Mouse (Mus musculus) G1E (cell line): ENCODE data around the gene Cd300e.

ENCODE experiments used
- CTCF ChIP-seq: IDR thresholded peaks from 2 replicates; pipeline ENCODE4 v1.5.1; 2012; ENCODE audit warnings: low read depth, low read length, inconsistent platforms, mixed read lengths
- GATA1 ChIP-seq: IDR thresholded peaks from 2 replicates; pipeline ENCODE4 v1.6.1; 2012; ENCODE audit warnings: borderline replicate concordance, low read length, inconsistent platforms, mixed read lengths
- GATA2 ChIP-seq: IDR thresholded peaks from 2 replicates; pipeline ENCODE4 v1.6.1; 2012; ENCODE audit warnings: low read depth, low read length, inconsistent platforms, borderline replicate concordance
- POLR2AphosphoS5 ChIP-seq: IDR thresholded peaks from 2 replicates; pipeline ENCODE4 v1.6.1; 2012; ENCODE audit warnings: low read depth, low read length, inconsistent platforms; ENCODE audit not compliant: insufficient replicate concordance

DNA sequence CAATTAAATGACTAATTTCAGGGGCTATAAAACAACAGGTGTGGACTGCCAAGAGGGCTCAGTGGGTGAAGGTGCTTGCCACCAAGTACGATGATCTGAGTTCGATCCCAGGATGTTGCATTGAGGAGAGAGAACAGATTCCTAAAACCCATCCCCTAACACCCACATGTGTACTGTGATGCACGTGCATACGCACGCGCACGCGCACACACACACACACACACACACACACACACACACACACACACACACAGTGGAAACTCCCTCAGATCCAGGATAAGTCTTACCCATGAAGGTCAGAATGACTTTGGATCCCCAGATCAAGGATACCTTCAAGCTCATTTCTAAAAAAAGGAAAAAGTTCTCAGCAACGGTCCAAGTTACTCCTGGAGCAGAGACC, 40.1 kb upstream of the Cd300e start:
- TF ChIP-seq CTCF = no peak
- TF ChIP-seq GATA1 = no peak
- TF ChIP-seq GATA2 = no peak
- no peak for TF ChIP-seq POLR2AphosphoS5
